Mouse (Mus musculus): ENCODE data around the gene Pdzd2.
A peak's percentile ranks its signal among the peaks of the same experiment; 100 is the strongest.

Pdzd2 gene

GRCm38 (mm10) chr15:12617651-12618050 lies 122.1 kb downstream of the Pdzd2 start:
- no peak for DNase-seq

DNA sequence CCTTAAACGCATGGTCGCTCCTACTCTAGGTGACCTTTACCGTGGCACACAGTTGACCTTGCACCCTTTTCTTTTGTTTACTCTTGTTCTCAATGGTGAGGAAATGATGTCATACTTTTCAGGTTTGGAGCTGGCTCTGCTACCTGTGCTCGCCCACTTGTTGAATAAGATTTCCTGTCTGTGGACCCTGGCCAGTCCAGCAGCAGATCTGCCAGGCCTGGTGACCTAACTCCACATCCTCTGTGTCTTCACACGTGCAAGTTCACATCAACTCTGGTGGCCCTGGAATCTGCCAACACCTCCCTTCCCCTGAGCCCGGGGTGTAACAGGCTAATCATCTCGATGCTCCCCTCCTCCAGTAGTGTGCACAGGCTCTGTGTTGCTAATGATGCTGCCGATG lies 122.5 kb downstream of the Pdzd2 start:
- DNase-seq: no peak

DNA sequence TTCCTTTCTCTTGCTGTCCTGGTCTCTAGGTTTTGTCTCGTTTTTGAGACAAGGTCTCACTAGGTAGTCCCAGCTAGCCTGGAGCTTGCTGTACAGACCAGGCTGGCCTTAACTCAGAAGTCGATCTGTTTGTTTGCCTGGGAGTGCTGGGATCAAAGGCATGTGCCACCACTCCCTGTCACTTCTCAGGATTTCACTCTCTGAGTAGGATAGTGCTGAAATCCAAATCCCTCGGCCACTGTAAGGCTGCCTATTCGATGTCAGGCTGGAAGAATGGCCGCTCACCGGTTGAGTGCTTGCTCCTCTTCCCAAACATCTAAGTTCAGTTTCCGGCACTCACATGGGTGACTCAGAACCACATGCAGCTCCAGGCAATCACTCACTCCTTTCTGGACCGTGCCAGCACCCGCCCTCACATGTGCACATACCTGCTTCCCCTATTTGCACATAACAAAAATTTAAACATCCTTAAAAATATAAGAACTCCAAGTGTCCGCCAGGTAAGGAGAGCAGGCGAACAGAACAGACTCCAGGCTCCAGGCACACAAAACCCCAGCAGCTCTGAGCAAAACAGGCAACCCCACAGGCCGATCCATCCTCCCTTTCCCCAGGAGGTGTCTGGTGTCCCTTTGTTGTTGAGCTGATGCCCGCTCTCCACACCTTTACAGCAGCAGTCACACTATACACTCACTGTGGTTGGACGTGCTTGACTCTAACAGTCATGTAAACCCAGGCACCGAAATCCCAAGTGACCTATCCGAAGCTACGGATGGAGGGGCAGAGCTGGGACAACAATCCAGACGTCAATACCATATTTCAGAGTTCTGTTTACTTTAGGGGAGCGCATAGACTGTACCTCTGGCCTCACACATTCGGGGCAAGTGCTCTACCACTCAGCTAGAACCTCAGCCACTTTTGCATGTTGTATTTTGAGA lies 124.5 kb downstream of the Pdzd2 start:
- no peak for DNase-seq

GRCm38 (mm10) chr15:12614011-12614410 lies 125.7 kb downstream of the Pdzd2 start:
- DNase-seq: peak; percentile 25

DNA sequence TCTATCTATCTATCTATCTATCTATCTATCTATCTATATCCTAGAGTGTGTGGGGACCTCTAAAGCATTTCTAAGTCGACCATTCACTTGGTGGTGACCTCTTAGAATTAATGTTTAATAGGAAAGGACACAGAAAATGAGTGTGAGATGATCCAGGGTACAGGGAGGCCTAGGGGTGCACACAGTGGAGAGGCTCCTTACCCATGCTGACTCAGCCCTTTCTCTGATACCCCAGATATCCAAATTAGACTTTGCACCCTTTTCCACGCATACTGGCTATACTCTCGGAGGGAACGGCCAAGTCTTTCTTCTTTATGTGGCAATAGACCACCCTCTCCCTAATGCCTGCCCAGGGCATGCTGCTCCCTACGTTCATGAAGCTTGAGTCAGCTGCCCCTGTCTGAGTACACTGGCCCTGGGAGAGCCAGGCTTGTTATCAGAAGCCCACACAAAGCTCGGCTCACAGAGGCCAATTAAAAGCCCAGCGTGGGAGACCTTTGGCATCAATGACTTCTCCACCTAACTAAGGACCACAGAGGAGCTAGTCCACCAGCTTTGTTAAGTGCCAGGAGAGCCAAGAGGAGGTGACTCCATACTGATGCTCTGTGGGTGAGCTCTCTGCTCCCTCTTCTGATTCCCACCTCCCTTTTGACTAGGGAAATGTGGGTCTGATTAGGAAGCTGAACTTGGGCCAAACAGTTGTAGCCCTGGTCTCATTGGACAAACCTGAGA lies 126.6 kb downstream of the Pdzd2 start:
- no peak for DNase-seq

GRCm38 (mm10) chr15:12608090-12608489 lies 131.6 kb downstream of the Pdzd2 start:
- DNase-seq: no peak

DNA sequence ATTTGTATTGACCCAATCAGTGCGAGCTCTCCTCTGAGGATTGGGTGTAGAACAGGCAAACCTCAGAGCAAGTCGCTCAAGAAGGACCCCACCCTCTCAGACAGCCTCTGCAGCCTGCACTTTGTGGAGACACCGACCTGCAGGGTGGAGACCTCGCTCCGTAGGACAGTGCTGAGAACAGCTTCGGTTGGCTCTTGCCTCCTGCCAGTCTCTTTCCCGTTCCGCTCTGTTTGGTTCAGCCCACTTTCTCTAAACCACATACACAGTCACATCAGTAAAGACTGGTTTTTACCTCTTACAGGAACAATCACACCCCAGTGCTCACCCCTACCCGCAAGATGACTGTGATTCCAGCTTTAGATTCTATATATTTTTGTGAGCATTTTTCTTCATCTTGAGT lies 133.4 kb downstream of the Pdzd2 start:
- no peak for DNase-seq

DNA sequence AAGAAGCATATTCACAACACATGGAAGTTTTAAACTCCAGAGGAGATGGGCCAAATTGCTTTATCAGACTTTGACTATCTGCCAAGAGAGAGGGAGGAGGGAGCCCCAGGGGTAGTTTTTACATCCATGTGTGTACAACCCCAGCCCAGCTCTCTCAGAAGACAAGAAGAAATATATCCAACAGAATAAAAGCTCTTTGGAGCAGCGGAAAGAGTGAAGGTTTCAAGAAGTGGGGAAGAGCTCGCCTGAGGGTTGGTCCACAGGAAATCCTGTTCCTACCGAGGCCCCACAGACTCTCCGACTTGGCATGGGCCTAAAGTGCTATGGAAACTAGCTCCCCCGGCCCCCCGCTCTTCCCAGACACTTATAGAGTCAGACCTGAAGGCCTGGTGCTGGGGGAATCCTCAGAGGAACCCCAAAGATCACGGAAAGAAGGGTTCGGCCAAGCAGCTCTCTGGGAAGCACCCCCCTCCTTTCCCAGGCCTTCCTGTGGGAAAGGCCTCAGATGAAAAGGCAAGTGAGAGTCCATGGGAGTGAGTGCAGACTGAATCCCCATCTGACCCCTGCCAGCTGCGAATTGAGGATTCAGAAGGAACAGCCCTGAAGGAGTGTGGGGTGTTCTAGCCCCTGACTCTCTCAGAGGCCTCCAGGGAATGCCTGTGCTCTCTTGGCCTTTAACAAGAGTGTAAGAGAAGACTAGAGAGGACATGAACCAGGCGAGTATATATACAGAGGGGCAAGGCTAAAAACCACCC lies 134.3 kb downstream of the Pdzd2 start:
- DNase-seq: no peak

DNA sequence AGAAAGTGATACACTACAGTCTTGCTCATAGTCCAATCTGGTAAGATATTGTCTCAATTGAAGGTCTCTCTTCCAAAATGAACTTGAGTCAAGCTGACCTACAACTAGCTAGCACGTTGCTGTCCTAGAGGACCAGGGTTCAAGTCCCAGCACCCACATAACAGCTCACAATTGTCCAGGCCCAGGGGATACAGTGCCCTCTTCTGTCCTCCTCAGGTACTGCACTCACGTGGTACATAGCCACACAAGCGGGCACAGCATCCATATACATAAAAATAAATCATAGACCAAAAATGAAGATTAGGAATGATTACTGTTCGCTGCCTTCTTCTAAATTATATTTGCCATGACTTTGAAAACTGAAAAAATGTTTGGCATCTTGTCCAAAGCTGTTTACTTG lies 136.1 kb downstream of the Pdzd2 start:
- no peak for DNase-seq

- DNase-seq: no peak
Measured at GRCm38 (mm10) chr15:12593094-12593493, 146.6 kb downstream of the Pdzd2 start.

DNA sequence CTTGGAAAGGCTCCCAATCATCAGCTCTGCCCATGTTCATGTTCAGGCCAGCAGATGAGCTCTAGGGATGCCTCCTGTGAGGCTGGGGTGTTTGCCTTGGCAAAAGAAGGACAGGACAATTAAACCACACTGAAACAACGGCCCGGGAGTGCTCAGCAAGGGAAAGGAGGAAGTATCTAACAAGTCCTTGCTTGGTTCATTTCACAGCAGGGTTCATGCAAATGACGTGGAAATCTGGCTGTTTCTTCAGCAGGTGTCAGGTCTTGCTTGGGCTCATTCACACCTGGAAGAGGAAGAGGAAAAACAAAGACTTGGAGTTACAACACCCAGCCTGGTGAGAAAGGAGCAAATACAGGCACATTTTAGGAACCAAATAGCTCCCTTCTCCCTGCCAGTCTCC lies 147.1 kb downstream of the Pdzd2 start:
- DNase-seq: no peak

DNA sequence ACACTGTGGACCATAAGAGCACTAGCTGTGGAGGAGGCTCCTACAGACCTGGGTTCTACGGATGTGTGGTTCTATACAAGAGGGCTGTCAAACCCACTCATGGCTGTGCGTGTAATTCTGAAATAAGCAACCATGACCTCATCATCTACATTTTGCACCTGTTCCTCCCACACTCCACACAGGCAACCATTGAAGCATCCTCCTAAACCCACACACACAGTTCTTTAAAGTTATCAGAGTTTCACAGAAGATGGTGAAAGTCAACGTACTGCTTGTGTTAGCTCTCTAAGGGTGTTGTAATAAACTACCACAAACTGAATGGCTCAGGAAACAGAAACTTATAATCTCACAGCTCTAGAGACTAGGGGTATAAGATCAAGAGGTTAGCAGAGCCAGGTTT lies 151.1 kb downstream of the Pdzd2 start:
- DNase-seq: no peak

DNA sequence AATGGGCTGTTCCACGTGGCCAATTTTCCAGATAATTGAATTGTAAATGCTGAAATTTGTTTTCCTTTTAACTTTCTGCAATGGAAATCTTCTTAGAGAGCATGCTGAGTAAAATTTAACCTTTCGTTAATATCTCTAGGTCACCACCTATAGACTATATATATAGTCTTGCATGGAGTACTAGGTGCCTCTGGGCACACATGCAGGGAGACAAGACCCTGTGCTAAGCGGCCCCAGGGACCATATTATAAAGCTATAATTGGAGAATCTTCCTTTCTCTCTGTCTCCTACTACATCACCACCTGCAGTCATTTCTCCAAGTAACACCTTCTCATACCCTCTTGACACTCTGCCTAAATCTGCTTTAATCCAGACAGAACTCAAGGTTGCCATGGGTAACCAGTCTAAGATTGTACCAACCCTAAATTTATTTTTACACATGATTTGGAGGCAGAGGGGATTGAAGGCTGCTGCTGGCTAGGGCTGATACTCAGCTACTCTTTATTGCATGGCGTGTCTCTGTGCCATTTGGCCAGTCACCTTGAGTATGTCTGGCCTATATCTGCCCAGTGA lies 152.8 kb downstream of the Pdzd2 start:
- no peak for DNase-seq

- DNase-seq: peak; percentile 62
Measured at GRCm38 (mm10) chr15:12586154-12586553, 153.6 kb downstream of the Pdzd2 start.

DNA sequence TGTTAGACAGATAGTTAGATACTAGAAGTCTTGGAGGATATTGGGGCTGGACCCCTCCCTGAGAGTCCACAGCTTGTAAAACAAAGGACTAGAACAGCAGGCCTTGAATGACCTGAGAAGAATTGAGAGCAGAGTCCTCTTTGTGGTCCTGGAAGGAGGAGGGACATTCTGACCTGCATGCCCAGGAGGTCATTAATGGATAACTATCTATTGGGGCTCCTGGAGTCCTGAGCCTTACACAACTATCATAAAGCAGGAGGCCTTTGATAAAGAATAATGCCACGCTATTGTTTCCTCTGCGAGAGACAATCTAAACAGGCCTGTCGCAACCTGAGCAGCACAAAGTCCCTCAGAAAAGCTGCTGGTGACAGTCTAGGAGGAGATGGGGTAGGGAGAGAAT lies 156.7 kb downstream of the Pdzd2 start:
- no peak for DNase-seq

DNA sequence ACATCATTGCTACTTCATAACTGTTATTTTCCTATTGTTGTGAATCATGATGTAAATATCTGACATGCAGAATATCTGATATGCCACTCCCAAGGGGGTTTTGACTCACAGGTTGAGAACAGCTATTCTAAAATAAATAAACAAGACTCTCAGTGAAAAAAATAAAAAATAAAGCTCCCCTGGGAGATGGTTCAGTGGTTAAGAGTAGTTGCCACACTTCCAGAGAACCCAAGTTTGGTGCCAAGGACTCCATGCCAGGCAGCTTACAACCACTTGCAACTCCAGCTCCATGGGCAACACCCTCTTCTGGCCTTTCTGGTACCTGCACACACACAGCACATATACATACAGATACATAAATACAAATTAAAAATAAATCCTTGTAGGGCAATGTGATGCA lies 157.3 kb downstream of the Pdzd2 start:
- no peak for DNase-seq

- no peak for DNase-seq
Measured at GRCm38 (mm10) chr15:12579196-12579595, 160.5 kb downstream of the Pdzd2 start.

DNA sequence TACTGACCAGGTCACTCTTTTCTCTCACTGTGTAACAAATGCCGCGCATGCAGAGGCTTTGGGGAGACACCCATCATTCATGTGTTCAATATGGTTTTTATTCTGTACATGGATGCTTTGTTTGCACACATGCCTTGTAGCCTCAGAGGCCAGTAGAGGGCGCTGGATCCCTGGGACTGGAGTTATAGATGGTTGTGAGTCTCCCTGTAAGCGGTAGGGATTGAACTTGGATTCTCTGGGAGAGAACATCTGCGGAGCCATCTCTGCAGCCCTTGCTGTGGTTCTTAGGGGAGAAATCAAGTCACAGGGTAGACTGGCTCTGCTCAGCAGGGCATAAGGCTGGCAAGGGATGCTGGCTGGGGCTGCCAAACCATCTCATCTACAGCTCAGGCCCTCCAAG lies 161.4 kb downstream of the Pdzd2 start:
- DNase-seq: peak; percentile 84

DNA sequence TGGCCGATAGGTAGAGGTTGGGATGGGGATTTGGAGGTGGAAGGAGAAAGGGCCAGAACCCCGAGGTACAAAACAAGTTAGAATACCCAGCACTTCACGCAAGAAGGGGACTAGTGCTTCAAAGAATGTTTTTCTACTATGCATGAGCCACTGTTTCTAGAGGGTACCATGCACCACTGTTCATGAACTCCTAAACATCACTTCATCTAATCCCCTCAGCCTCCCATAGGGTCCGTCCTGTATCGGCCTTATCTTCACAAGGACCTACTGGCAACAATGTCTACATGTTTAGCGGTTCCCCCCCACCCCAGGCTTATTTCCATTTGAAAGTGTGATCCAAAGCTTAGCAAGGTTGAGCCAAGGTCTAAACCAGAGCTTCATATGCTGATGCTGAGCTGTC lies 162.0 kb downstream of the Pdzd2 start:
- DNase-seq: no peak

DNA sequence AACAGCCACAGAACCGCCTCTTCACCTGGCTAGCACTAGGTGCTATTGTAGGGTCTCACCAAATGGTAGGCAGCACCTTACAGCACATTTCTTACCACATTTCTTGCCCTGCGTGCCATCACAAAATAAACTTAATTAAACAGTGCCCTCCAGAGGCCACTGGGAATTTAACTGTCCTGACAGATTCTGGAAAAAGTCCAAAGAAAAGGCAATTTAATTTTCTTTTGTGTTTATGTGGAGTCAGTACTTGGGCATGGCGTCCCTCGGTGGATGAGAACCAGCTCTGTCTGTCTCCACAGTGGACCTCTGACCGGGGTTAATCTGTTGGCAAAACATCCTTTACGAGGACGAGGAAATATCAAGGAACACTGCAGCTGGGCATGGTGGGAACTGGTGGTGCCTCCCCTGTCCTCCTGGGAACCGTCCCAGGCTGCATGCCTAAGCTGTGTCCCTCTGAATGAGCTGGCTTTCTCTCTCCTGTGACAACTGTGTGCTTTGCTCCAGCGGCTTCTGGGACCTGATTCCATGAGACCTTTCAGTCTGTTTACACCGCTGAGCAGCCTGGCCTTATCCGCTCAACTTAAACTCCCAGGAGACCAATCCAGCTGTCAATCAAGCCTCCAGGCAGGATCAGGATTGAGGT lies 162.5 kb downstream of the Pdzd2 start:
- DNase-seq: peak; percentile 20

- DNase-seq: no peak
Measured at GRCm38 (mm10) chr15:12573621-12574020, 166.1 kb downstream of the Pdzd2 start.

- no peak for DNase-seq
Measured at GRCm38 (mm10) chr15:12571168-12571567, 168.6 kb downstream of the Pdzd2 start.
